Mouse (Mus musculus): ENCODE measurements at regions not wholly inside any gene's neighbourhood (a gene's known extent, or its start where the extent isn't known, plus 50 kb on each side); places are given as distances from the start of the nearest gene placed in this dataset.

- DNase-seq (ENCODE audit: low read depth) = no peak
Observed at GRCm38 (mm10) chr8:39695331-39695730, 979.5 kb upstream of the Adam24 start.

DNA sequence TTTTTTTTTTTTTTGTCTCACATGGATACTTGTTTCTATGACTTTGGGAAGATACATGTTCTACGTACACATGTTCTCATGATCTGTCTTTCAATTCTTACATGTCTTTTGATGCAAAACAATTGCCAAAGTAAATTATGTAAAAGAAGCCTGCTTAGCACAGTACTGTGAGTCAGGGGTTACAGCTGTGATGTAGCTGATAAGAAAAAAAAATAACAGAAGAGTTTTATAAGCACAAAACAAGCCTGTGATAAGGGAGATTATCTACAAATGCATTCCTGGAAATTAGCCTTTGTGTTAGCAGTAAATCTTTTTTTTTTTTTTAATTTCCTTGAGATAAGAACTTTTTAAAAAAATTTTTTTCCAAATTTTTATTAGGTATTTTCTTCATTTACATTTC, 969.0 kb upstream of the Adam24 start:
- no peak for DNase-seq (ENCODE audit: low read depth)

DNA sequence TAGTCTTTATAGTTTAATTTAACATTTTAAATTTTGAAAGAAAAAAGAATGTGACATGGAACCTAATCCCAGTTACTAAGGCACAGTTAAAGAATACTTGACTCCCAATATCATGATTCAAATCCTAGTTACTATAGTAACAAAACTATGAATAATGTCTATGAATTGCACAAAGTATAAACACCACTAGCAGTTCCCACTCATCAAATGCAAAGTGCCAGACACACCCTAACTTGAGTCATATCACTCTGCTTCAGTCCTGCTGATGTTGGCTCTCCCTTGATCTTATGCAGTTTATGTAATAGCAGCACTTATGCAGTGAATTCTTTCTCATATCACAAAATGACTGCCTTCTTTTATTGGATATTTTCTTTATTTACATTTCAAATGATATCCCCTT, 932.5 kb upstream of the Adam24 start:
- peak; percentile 16 for DNase-seq (ENCODE audit: low read depth)

DNA sequence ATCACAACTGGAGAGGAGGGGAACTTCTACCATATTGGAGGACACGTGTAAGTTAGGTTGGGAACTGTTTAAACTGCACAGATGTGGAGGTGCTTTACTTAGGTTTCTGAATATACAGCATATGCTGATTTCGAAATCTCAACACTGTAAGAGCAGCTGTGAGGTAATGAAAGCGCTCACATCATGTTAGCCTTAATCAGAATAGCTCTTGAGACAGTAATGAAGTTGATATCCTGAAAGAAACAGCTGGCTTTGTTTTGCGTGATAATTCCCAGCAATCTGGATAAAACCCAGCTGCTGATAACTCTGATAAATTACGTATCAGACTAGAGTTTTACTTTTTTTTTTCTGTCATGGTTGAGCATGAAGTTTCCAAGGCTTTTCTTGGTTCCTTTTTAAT, 928.7 kb upstream of the Adam24 start:
- DNase-seq (ENCODE audit: low read depth) = no peak

DNA sequence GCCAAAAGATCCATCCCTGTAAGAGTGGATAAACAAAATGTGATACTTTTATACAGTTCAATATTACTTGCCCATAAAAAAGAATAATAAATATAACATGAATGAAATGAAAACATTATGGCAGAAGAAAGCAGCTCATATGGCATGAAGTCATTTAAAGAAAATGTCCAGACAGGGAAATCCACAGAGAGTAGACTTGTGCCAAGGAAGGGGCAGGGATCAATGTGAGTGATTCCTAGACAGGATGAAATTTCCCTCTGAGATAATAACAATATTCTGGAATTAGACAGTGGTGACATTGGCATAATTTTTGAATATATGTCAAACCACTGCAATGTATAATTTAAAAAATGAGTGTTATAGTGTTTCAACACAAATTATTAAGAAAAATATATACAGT, 915.0 kb upstream of the Adam24 start:
- no peak for DNase-seq (ENCODE audit: low read depth)

DNA sequence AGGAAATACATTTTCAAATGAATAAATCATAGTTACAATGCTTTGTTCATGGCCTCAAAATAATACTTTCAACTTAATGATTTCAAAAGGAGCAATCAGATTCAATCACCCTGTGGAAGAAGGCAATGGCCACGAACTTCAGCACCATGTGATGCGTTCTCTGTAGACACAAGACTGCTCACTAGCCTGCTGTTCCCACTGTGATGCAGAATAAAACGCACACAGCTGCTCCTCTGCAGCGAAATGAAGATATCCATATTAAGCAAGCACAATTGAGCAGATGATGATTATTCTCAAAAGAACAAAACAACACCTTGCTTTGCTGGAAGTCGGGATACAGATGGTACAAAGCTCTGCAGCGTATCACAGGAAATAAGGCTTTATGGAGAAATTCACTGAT, 895.4 kb upstream of the Adam24 start:
- DNase-seq (ENCODE audit: low read depth) = no peak

DNA sequence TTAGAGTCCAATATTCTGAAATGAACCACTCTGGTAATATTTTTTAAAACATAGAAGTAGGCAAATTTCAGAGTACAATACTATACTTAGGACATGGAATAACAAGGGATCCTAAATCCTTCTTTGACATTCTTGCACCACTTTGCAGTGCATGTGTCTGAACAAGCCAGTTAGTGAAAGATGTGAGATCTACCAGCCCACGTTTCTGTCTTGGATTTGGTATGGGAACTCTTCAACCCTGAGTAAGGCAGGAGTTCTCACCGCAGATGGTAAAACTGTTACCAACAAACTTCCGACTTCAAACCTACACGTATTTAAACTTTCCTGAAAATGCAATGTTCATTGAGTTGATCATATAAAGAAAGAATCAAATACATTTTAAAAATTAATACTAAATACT, 894.7 kb upstream of the Adam24 start:
- DNase-seq (ENCODE audit: low read depth) = no peak

- no peak for DNase-seq (ENCODE audit: low read depth)
Observed at GRCm38 (mm10) chr8:39781424-39782161, 893.3 kb upstream of the Adam24 start.

GRCm38 (mm10) chr8:39782162-39782530, 892.7 kb upstream of the Adam24 start:
- no peak for DNase-seq (ENCODE audit: low read depth)

All from fibroblast of lung, adult 2 months (primary cell).